Mouse (Mus musculus) gastrocnemius, postnatal 14 days (tissue): ENCODE results near the gene Syngap1. TPM values are rescaled to one million over a fixed set of nuclear protein-coding genes. Genes with fewer than 3 reads are reported as not detected.
"Not testable (repeated sequence)": the region's sequence is repeated elsewhere in the genome, so short reads cannot be mapped to it uniquely, and the experiment has no call there.

ENCODE experiments used
- DNase-seq: peaks from one replicate; pipeline ENCODE4 v3.0.0; 2021; ENCODE audit warnings: mixed read lengths
- intact Hi-C: fragments of 180-260 bp; cut with DNase I; formaldehyde crosslinking; loops from one replicate; pipeline ENCODE4 v1.15.1; 2025; ENCODE audit warnings: low total_unique reads
- total RNA-seq, 2 experiments: library from RNA; stranded (reverse); gene quantifications; 2 replicates each; pipeline ENCODE4 v1.2.3; 2021

Syngap1 gene
- total RNA-seq, 2 experiments from 2014 or later, result 5.8 to 6.1 TPM

GRCm38 (mm10) chr17:26974547-26974946 is 33.5 kb downstream of the Syngap1 start:
- no peak for DNase-seq
- intact Hi-C loops, result no loop called here

DNA sequence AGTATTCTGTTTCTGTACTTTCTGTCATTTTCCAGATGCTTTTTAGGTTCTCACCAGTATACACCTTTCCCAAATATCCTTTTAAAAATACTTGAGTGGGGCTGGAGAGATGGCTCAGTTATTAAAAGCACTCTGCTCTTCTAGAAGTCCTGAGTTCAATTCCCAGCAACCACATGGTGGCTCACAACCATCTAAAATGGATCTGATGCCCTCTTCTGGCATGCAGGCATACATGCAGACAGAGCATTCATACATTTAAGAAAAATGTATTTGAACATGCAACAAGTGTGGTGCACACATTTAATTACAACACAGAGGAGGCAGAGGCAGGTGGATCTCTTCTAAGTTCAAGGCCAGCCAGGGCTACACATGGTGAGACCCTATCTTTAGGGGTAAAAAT is 34.4 kb downstream of the Syngap1 start:
- DNase-seq, result no peak
- intact Hi-C loops, result no loop called here

DNA sequence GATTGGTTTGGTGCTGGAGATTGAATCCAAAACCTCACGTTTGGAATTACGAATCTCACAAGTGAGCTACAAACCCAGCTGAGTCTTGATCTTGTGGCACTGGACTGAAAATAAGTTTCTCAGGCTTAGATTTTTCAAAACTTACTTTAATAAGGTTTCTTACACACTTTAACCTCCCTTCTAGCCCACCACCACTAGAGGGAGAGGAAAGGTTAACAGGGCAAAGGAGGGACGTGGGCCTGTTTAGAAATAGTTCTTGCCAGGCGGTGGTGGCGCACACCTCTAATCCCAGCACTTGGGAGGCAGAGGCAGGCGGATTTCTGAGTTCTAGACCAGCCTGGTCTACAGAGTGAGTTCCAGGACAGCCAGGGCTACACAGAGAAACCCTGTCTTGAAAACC is 36.3 kb downstream of the Syngap1 start:
- DNase-seq, intact Hi-C loops: not testable (repeated sequence)

DNA sequence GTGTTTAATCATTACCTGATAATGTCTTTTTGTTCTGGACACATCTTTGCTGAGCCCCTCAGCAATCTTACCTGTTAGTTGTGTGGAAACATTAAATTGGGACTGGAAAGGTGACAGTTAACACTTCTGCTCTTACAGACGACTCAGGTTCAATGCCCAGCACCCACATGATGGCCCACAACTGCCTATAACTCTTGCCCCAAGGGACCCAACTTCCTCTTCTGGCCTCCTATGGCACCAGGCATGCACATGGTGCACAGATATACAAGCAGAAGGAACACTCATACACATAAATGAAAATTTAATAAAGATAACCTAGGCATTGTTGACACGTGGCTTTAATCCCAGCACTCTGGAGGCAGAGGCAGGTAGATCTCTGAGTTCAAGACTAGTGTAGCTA is 38.4 kb downstream of the Syngap1 start:
- intact Hi-C loops, result no loop called here
- DNase-seq, result no peak

DNA sequence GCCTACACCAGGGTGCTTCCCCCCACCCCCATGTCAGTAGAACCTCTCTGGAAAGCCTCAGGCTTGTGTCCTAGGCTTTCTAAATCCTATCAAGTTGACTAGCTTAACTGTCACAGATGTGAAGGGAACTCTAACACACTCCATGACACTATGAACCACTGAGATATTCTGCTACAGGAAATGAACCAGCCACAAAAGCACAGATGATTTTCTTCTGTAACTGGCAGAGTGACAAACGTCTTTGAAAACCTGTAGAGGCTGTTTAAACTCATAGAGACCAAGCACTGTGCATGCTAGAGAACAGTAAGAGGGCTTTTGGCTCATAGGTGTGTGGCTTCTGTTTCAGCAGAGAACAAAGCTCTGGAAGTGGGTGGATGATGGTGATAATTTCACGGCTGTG is 40.0 kb downstream of the Syngap1 start:
- intact Hi-C loops, result no loop called here

DNA sequence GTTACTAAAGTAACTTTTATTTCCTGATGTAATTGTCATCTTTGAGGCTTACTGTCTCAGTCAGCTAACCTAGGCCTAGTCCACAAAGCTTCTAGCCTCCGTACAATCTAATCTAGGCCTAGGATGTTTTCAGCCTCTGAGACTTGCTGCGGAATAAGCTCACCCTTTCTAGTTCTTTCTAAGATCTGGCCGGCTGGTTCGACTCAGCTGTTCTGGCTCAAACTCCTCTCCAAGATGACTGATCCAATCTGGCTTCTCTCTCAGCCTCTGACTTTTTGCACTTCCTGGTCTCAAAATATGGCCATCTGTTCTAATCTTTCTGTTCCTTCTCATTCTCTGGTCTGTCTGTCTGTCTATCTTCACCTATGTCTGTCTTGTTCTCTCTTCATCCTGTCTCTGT is 42.3 kb downstream of the Syngap1 start:
- intact Hi-C loops, result no loop called here
- DNase-seq, result no peak

More for the DNA sequence above, 40.0 kb downstream of the Syngap1 start:
- DNase-seq, result no peak

DNA sequence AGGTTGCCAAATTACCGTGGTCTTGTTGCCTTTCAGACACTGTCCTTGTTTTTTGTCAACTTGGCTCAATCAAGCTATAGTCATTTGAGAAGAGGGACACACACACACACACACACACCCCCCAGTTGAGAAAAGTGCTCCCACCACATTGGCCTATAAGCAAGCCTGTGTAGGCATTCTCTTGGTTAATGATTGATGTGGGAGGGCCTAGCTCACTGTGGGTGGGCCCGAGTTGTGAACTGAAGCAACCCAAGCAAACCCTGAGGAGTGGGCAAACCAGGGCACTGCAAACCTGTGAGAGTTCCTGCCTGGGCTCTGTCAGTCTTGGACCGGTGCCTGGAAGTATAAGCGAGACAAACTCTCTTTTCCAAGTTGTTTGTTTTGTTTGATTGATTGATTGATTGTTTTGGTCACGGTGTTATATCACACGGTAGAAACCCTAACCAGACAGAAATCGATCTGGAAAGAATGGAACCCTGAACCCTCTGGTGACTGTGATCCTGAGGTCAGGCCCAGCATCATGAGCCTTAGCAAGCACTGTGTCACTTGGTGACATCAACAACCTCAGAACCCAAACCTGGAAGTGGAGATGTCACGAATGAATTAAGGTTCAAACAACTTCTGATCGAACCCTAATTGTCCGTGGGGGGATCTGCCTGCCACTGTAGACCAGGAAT is 44.6 kb downstream of the Syngap1 start:
- intact Hi-C loops, result no loop called here
- no peak for DNase-seq

DNA sequence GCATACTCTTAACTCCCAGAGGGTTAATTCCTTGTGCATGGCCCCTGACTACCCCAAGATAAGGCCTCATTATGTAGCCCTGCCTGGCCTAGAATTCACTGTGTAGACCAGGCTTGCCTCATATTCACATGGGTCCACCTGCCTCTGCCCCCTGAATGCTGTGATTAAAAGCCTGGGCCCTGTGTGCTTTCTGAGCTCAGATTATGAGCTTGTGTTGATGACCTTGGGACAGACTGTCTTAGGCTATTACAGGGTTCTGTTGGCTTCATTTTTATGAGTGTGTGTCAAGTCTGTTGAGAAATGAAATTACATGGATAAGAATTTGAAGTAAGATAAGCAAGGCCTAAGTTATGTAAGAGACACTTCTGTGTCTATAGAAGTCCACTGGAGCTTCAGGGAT is 49.5 kb downstream of the Syngap1 start:
- intact Hi-C loops, result no loop called here
- no peak for DNase-seq

GRCm38 (mm10) chr17:26994410-26994809 is 53.4 kb downstream of the Syngap1 start:
- peak; percentile 78 for DNase-seq
- intact Hi-C loops, result no loop called here

- intact Hi-C loops, result no loop called here
- DNase-seq, result no peak
Observed at GRCm38 (mm10) chr17:26995006-26995405, 54.0 kb downstream of the Syngap1 start.

- intact Hi-C loops, result no loop called here
- no peak for DNase-seq
Observed at GRCm38 (mm10) chr17:26995562-26995961, 54.5 kb downstream of the Syngap1 start.

- intact Hi-C loops, result no loop called here
- DNase-seq, result no peak
Observed at GRCm38 (mm10) chr17:26997661-26998060, 56.6 kb downstream of the Syngap1 start.

- no peak for DNase-seq
- intact Hi-C loops, result no loop called here
Observed at GRCm38 (mm10) chr17:26998283-26998682, 57.2 kb downstream of the Syngap1 start.

- intact Hi-C loops, result no loop called here
Observed at GRCm38 (mm10) chr17:26999996-27000395, 58.9 kb downstream of the Syngap1 start.

GRCm38 (mm10) chr17:27001151-27001550 is 60.1 kb downstream of the Syngap1 start:
- intact Hi-C loops, result no loop called here
- no peak for DNase-seq

More at GRCm38 (mm10) chr17:26999996-27000395, 58.9 kb downstream of the Syngap1 start:
- no peak for DNase-seq

DNA sequence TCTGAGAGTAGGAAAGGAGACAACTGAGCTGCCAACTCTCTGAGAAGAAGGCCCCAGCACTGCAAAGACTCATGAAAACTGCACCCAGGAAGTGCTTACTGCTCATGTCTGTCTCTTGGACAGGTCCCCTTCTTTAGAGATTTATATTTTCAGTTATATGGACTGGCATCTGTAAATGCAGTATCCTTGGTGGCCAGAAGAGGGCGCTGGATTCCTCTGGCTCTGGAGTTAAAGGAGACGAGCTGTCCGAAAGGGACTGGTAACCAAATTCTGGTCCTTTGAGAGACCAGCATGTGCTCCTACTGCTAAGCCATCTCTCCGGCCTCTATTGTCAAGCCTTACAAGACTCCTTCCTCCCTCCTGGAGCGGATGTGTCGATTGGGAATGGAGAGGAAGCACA is 60.8 kb downstream of the Syngap1 start:
- intact Hi-C loops, result no loop called here
- no peak for DNase-seq

DNA sequence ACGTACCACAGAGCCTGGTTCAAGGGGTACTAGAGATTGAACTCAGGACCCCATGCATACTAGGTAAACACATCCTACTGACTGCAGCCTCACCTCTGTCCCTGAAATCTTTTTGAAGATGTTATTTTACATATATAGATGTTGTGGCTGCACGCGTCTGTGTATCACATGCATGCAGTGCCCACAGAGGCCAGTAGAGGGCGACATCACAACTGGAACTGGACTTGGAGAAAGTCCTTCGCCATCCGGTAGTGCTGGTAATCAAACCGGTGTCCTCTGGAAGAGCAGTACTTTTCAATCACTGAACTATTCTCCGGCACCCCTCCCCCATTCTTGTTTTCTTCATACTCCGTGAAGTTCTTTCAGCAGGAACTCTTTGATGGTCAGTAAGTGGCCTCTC is 63.4 kb downstream of the Syngap1 start:
- DNase-seq, result peak; percentile 40
- intact Hi-C loops, result no loop called here

GRCm38 (mm10) chr17:27004903-27005485 is 63.9 kb downstream of the Syngap1 start:
- intact Hi-C loops, result no loop called here
- no peak for DNase-seq

GRCm38 (mm10) chr17:27005644-27006043 is 64.6 kb downstream of the Syngap1 start:
- intact Hi-C loops, result no loop called here
- no peak for DNase-seq

GRCm38 (mm10) chr17:27008277-27008676 is 67.2 kb downstream of the Syngap1 start:
- intact Hi-C loops, result no loop called here
- no peak for DNase-seq

DNA sequence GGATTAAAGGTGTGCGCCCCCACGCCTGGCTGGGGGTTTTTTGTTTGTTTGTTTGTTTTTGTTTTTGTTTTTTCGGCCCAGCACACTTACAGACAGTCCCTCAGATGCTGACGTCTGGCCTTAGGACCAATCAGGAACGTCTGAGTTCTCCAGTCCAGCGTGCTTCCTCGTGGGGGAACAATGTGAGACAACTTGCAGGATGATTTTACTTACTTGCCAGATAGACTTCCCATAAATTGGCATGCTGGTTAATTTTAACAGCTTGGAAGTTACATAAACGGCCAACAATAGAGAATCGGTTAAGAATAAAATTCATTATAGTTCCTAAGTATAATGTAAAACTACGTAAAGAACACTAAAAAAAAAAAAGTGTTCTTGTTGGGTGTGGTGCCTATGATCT is 70.1 kb downstream of the Syngap1 start:
- DNase-seq, result no peak
- intact Hi-C loops, result no loop called here
